Mouse (Mus musculus) megakaryocyte, embryonic 14.5 days (primary cell): Measurements from ENCODE around the gene F10.

Experiments used
- FLI1 ChIP-seq: IDR thresholded peaks from 2 replicates; pipeline ENCODE4 v1.6.1; 2012; ENCODE audit warnings: low read length, inconsistent platforms, mixed read lengths
- GATA1 ChIP-seq: IDR thresholded peaks from 3 replicates; pipeline ENCODE4 v1.6.1; 2012; ENCODE audit warnings: mixed read lengths, low read length, inconsistent platforms, borderline replicate concordance

DNA sequence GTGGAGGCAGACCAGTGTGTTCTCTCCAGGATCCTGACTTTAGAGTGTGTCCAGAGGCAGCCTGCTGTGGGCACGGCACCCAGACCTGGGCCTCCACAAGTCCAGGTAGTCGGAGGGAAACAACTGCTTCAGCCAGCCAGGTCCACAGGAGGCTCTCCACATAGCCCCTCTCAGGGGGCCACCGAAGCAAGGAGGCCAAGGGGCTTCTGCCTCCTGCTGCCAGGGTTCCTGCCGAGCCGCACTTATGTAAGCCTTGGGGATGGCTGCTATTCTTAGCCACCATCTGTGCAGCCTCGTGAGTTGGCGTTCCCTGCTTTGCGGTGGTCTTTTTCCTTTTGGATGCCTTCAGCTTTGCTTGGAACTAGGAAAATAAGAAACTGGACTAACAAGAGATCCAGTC lies 49.5 kb upstream of the F10 start:
- TF ChIP-seq GATA1 (no peak), FLI1 (no peak)
